Mouse (Mus musculus) inflammation-experienced regulatory T-cells (primary cell): ENCODE data around the gene Abracl. TPM values are rescaled to one million over a fixed set of nuclear protein-coding genes. Genes with fewer than 3 reads are reported as not detected.

ENCODE experiments used
- polyA plus RNA-seq, 2 experiments: library from polyadenylated mRNA; unstranded; fragments of 100-300 nt; shearing (Covaris generic); gene quantifications; one replicate each; pipeline ENCODE4 v1.2.1; 2017

The Abracl gene
- 100 to 1,000 TPM; 308 to 316 TPM for polyA plus RNA-seq

GRCm38 (mm10) chr10:18022741-18023347 lies at the start of gene Abracl:
Gene Abracl, minus strand, starts transcription at chr10:18023288.

GRCm38 (mm10) chr10:18055696-18056390 lies 32.8 kb upstream of the Abracl start, which contains the start of gene Reps1:
Gene Reps1, plus strand, starts transcription at chr10:18055861.

Other genes starting within 250 kb of the Abracl start
- gene Txlnb, start 227.1 kb downstream of the Abracl start, polyA plus RNA-seq: 1 to 10 TPM; 2.0 to 2.3 TPM
- 10 to 100 TPM; 80.5 to 94.0 TPM for gene Heca, start 75.2 kb downstream of the Abracl start, polyA plus RNA-seq
- gene Reps1, start 32.6 kb upstream of the Abracl start, polyA plus RNA-seq: 100 to 1,000 TPM; 104 to 172 TPM
- gene Ect2l, start 187.6 kb upstream of the Abracl start, polyA plus RNA-seq: 1 to 10 TPM in 1 of 2 experiments, under 1 TPM in 1; 0.88 to 1.6 TPM
- 10 to 100 TPM; 30.6 to 51.7 TPM for gene Ccdc28a, start 211.7 kb upstream of the Abracl start, polyA plus RNA-seq